ENCODE assay signal across 17 mouse cellular contexts in the genomic region with DNA sequence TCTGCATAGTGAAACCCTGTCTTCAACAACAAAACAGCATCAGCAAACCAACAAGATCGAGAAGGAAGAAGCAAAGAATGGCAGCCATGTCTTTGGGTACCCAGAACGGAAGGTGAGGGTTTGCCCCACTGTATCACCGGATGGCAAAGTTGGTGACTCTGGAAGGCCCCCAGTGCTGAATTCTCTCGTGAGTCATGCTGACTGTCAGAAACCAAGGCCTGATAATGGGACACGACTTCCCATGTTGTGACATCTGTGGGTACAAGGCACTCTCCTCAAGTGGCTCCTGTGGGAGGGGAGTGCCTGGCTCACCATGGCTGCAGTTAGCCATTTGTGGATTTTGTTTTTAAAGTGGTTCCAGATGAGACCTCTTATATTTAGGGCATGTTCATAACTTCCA. TPM values are rescaled to one million over a fixed set of nuclear protein-coding genes. Genes with fewer than 3 reads are reported as not detected.
"Had no signal": no experiment of that assay in that cellular context is flagged by ENCODE, and none has a peak within 500 bp of the region (broad histone marks: within the 10 kb centered on the region; RNA-seq: fewer than 3 reads in every experiment).

No protein-coding gene starts in this region.

- H3K9me3 ChIP-seq: limb, embryonic 15.5 days; liver, embryonic 12.5 days; midbrain, embryonic 10.5 days; midbrain, embryonic 15.5 days; neural tube, embryonic 13.5 days had no signal

- ATAC-seq: liver, embryonic 12.5 days; midbrain, embryonic 15.5 days had no signal

- H3K4me1 ChIP-seq: limb, embryonic 15.5 days; midbrain, embryonic 15.5 days; neural tube, embryonic 13.5 days had no signal

- H3K4me3 ChIP-seq: limb, embryonic 15.5 days; liver, embryonic 12.5 days; midbrain, embryonic 10.5 days; midbrain, embryonic 15.5 days; neural tube, embryonic 13.5 days had no signal

- DNase-seq: kidney, adult 8-10 months; kidney, postnatal 36 days; lung, embryonic 14.5 days; lung, postnatal 10 days; retina, postnatal 1 day; right cerebral cortex, postnatal 4 days; spleen, adult 18-20 months; thymus, adult 18-20 months; thymus, postnatal 14 days had no signal

- H3K27ac ChIP-seq: limb, embryonic 15.5 days; liver, embryonic 12.5 days; macrophage; midbrain, embryonic 10.5 days; midbrain, embryonic 15.5 days; neural tube, embryonic 13.5 days had no signal

RNA-seq across cellular contexts. Expression of gene Slc6a4, which starts 7.6 kb away (rescaled TPM):
- total RNA-seq: layer of hippocampus, adult 18-20 months; left cerebral cortex, adult 18-20 months had no signal
